Mouse (Mus musculus) heart, postnatal 0 days (tissue): Measurements from ENCODE around the gene Rcn3.

Experiments
- CTCF ChIP-seq: IDR thresholded peaks from 2 replicates; pipeline ENCODE4 v1.5.1; 2016; ENCODE audit warnings: antibody characterized with exemption, control low read depth, low read depth
- EP300 ChIP-seq: IDR thresholded peaks from 2 replicates; pipeline ENCODE4 v1.6.1; 2016; ENCODE audit warnings: antibody characterized with exemption, low read depth

DNA sequence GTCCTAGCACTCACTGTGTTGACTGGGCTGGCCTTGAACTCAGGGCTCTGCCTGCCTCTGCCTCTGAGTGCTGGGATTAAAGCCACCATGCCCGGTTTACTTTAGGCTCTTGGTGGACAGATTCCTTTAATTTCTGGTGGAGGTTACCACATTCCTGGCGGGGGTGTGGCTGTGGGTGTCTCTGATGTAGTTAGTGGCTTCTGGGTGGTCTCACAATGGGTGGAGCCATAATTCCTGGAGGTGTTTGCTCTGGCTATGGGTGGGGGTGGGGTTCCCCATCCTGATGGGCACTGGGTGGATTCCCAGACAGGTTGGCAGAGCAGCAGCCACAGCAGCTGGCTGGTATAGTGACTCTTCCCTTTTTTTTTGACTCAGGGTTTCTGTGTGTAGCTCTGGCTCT, 19.9 kb upstream of the Rcn3 start:
- TF ChIP-seq CTCF (no peak), EP300 (no peak)
